Mouse (Mus musculus) right cerebral cortex, postnatal 36 days (tissue): ENCODE results near the gene Gatb.

Source experiments
- DNase-seq, 2 experiments: peaks; one replicate each; pipeline ENCODE4 v3.0.0; 2022; ENCODE audit warnings: low spot score in 2 of 2, mixed read lengths in 1 of 2

Gatb gene

DNA sequence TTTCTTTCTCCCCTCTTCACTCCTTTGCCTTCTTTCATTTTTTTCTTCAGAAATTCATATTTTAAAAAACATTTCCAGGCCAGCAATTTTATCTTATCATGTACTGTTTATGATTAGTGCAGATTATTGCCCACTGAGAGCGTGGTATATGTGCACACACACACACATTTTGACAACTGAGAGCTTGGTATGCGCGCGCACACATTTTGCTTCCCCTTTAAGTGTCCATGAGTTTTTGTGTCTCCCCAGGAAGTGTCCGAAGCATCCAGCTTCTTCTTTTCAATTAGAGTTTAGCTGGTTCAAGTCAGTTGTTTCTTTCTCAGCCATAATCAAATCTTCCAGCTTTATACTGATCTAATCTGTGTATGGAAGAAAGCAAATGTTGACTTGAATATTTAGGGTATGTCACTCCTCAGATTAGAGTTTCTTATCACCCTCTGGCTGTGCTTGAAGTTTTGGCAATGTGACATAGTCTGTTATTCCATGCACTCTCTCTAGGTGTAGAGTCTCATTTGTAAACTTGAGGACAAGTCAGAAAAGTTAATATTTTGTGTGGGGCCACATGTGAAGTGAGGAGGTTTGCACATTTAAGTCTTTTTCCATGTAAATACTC lies 18.8 kb downstream of the Gatb start:
- no peak for DNase-seq

- DNase-seq: no peak
Measured at GRCm38 (mm10) chr3:85594452-85594851, 20.5 kb downstream of the Gatb start.

DNA sequence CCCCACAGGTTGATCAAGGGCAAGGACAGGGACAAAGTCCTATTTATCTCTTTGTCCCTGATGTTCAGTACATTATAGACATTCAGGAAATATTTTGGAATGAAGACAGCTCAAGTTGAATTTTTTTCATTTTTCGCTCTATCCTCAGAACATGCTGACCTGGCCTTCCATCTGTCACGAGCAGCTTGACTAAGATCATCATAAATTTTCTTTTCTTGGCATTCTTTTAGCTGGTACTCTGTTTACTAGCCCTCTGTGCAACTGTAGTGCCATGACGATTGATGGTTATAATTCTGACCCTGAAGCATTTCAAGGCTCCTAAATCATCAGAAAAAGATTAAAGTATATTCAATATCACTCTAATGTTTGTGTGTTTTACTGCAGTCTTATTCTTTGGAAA lies 25.6 kb downstream of the Gatb start:
- DNase-seq: no peak

- no peak for DNase-seq
Measured at GRCm38 (mm10) chr3:85601841-85602305, 28.0 kb downstream of the Gatb start.

DNA sequence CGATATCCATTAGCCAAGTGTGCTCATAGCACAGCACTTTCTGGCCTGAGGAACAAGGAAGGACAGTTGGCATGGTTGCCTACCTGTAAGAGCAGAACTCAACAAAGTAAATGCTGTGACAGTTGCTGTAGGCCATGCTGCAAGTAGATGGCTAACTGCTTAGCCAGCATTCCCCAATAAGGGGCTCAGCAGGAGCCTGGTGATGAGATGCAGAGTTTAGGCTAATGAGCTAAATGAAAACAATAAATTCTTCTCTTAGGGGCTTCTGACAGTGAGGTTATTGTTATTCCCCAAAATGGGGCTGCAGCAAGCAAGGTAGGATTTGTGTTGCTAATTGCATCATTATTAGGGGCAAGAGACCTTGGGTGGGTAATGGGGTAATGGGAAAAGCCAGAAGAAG lies 29.9 kb downstream of the Gatb start:
- DNase-seq: no peak

DNA sequence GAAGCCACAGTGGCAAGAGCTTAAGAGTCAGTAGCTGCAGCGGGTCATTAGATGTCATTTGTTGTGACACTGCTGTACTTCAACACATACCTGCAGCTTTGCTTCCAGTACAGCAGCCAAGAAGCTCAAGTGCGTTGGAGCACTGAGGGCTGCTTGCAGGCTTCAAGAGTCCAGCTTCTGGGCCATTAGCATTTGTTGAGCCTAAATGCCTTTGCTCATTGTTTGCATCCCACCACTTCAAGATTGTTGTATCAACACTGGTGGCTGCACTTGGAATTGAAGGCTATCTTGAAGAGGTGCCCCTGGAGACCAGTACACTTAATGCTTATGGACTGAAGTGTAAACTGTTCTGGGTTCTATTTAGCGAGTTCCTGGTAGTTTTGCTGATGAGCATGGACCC lies 33.0 kb downstream of the Gatb start:
- DNase-seq: no peak

DNA sequence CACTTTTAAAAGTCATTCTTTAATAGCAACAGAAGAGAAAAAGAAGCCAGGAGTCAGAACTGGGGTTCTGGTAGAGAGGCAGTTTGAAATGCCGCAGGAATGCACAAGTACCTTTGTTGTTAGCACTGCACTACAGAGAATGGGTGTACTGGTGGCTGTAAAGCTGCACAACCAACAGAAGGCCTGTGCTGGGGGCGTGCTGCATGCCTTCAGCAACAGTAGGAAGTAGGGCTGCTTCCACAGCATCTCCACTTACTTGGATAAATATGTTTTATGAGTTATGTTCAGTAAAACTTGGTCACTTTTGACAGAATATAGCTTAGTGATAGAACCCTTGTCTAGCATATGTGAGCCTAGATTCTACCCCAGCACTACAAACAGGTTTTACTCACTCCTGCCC lies 33.8 kb downstream of the Gatb start:
- DNase-seq: no peak

- no peak for DNase-seq
Measured at GRCm38 (mm10) chr3:85616389-85616788, 42.5 kb downstream of the Gatb start.

DNA sequence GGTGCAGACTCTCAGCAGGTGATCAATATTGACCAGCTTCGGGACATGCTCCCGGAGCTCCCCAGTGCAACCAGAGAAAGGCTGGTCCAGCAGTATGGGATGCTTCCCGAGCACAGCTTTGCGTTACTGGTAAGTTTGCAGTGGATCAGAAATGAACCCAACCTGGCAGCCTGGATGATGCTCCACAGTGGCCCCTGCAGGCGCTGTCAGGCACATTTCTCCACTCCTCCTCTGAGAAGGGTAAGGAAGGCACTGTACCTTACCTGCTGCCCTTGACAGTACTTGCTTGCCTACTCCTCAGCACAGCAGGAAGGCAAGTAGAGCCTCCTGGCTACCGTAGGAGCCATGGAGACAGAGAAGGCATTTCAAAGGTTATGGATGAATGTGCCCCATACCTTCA lies 45.0 kb downstream of the Gatb start:
- no peak for DNase-seq

GRCm38 (mm10) chr3:85619345-85619744 lies 45.4 kb downstream of the Gatb start:
- no peak for DNase-seq

- no peak for DNase-seq
Measured at GRCm38 (mm10) chr3:85619751-85620150, 45.8 kb downstream of the Gatb start.

GRCm38 (mm10) chr3:85629895-85630510 lies 56.1 kb downstream of the Gatb start:
- no peak for DNase-seq

DNA sequence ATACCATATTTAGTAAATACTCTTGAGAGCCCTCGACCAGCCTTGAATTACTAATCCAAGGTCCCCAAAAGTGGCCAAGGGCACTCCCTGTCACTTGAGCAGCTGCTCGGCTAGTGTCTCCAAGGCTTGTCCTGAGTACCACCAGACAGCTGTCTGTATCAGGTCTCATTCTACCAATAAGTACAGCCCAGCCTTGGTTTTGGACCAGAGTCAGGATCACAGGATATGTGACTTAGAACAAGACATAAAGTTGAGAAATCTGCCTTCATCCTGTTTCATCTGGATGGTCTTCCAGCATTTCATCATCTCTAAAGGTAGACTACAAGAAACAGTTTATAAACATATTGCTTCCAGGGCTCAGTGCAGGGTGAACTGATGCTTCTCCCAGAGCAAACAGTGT lies 59.8 kb downstream of the Gatb start:
- no peak for DNase-seq

- no peak for DNase-seq
Measured at GRCm38 (mm10) chr3:85634389-85635125, 60.6 kb downstream of the Gatb start.

DNA sequence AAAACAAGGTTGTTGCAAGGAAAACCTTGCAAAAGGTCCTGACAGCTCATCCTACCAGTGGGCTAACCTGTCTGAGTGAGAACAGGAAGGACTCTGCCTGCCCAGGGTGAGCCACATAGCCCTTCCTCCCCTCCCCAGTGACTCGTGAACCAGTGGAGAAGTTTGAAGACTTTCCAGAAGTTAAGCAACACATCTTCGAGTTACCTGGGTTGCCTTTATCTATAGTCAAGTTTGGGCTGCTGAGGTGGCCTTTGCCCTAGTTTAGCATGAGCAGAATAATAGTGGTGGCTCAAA lies 61.2 kb downstream of the Gatb start:
- DNase-seq: no peak

GRCm38 (mm10) chr3:85635591-85635990 lies 61.7 kb downstream of the Gatb start:
- no peak for DNase-seq

DNA sequence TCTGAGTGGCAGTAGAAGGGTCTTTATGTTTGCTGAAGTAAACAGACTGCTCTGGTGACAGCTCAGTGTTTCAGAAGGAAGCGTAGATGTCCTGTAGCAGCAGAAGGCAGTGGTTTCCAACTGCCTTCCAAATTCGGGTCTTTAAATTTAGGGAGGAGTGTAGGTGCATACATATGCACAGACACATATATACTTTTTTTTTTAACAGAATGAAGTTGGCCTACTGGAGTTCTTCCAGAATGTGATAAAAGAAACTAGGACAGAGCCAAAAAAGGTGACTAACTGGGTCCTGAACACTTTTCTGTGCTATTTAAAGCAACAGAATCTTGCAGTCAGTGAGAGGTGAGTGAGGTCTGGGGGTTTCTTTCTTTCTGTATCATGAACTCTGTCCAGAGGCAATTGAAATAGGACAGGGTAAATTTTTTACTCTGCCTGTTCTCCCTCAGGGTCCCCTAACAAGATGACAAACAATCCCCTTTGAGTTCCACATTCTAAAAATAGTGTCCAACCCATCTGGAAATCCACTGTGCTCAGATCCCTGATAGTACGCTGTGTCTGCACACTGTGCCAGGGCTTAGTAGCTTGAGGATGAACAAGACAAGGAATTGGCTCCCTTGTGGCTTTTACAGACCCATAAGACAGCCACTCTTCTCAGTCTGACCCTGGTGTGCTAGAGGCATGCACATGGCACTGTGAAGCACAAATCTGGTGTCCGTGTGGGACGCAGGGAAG lies 63.0 kb downstream of the Gatb start:
- DNase-seq: no peak

GRCm38 (mm10) chr3:85641751-85642150 lies 67.8 kb downstream of the Gatb start:
- no peak for DNase-seq

DNA sequence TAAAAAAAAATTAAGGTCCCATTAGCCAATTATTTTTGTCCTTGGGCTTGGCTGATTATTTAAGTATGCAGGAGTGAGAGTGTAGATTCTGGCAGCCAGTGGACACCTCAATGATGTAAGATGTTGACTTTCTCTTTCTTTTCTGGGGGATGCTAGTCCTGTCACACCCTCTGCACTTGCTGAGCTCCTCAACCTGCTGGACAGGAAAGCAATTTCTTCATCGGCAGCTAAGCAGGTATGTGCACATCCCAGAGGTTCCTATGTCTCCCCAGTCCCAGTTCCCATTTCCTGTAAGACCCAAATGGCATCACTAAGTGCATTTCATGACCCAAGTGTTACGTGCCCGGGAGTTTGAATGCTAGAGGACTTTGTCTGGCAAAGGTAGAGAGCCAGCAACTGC lies 70.9 kb downstream of the Gatb start:
- DNase-seq: no peak

GRCm38 (mm10) chr3:85645517-85646004 lies 71.6 kb downstream of the Gatb start:
- DNase-seq: no peak

GRCm38 (mm10) chr3:85649176-85649575 lies 75.3 kb downstream of the Gatb start:
- no peak for DNase-seq
